ENCODE assay signal across 8 mouse cellular contexts in genomic region chr17:87314530-87314946, GRCm38 (mm10). TPM values are rescaled to one million over a fixed set of nuclear protein-coding genes. Genes with fewer than 3 reads are reported as not detected.
DNase-seq lines count a peak whose midpoint lies in the region; ATAC-seq and TF ChIP-seq lines count a peak whose summit lies in the region.

No protein-coding gene starts in this region.

- no peak for TF ChIP-seq RAD21 in CH12.LX (IDR thresholded peaks at IDR 0.05; ENCODE audit: low read depth, low read length)

- no peak for TF ChIP-seq POLR2A in CH12.LX (IDR thresholded peaks at IDR 0.05; ENCODE audit: low read depth, low read length)

- H3K27me3 ChIP-seq in CH12.LX (replicated peaks), result no peaks in the 10 kb centered on the region
- no peaks in the 10 kb centered on the region for H3K27me3 ChIP-seq in hindbrain, embryonic 16.5 days (replicated peaks; ENCODE audit: control insufficient read depth, insufficient read depth, low read length)
- H3K27me3 ChIP-seq in liver, embryonic 12.5 days (replicated peaks), result no peaks in the 10 kb centered on the region

- H3K79me2 ChIP-seq in CH12.LX (replicated peaks; ENCODE audit: control insufficient read depth, extremely low read depth, insufficient read depth, poor library complexity, severe bottlenecking), result no peaks in the 10 kb centered on the region

- dilution Hi-C loops in CH12.LX (cut with MboI; ENCODE audit: extremely low pct_ligation_motif_present, extremely low pct_unique_long_range_greater_than_20kb, low sequenced_read_pairs), result no loop called here

- TF ChIP-seq EP300 in CH12.LX (IDR thresholded peaks at IDR 0.05; ENCODE audit: low read length), result no peak

- in situ Hi-C loops in CH12.LX (cut with MboI; ENCODE audit: low pct_ligation_motif_present, low pct_unique_long_range_greater_than_20kb, low sequenced_read_pairs), result loop anchor here (5.0 kb wide), 1 partner anchor 253 kb away; no protein-coding TSS in a partner anchor

- H3K4me1 ChIP-seq in CH12.LX (ENCODE audit: control insufficient read depth in 1 of 2, insufficient read depth in 2 of 2), result peaks cover 18 to 42% of the 10 kb centered on the region in 2 experiments
- 0 out of 2 replicates have a peak, but pooled peaks cover 2% of the 10 kb centered on the region for H3K4me1 ChIP-seq in hindbrain, embryonic 16.5 days (ENCODE audit: control insufficient read depth, insufficient read depth, low read depth, low read length)
- H3K4me1 ChIP-seq in liver, embryonic 12.5 days, result peaks cover 32% of the 10 kb centered on the region

- ATAC-seq in erythroid progenitor cell, adult 5-6 weeks (replicated peaks; ENCODE audit: low FRiP score, poor library complexity, severe bottlenecking), result peak; percentile 56; the same call in 1 of the 2 replicates
- ATAC-seq in hindbrain, embryonic 16.5 days, result peak; percentile 53
- ATAC-seq in liver, embryonic 12.5 days, result peak; percentile 53

- H3K27ac ChIP-seq in CH12.LX (ENCODE audit: insufficient read depth, low read depth), result no peak overlapping the region
- H3K27ac ChIP-seq in hindbrain, embryonic 16.5 days (ENCODE audit: low read depth, low read length), result no peak overlapping the region
- H3K27ac ChIP-seq in liver, embryonic 12.5 days, result no peak overlapping the region
- no peak overlapping the region for H3K27ac ChIP-seq in left cerebral cortex, adult 2 months

- peaks cover 2 to 31% of the 10 kb centered on the region in 2 experiments for H3K36me3 ChIP-seq in CH12.LX (replicated peaks in 1 of 2; ENCODE audit: control insufficient read depth in 1 of 2, insufficient read depth in 1 of 2, low read length in 1 of 2)
- H3K36me3 ChIP-seq in hindbrain, embryonic 16.5 days (ENCODE audit: control insufficient read depth, insufficient read depth, low read length), result no peaks in the 10 kb centered on the region
- H3K36me3 ChIP-seq in liver, embryonic 12.5 days, result peaks cover 22% of the 10 kb centered on the region

- TF ChIP-seq CTCF in CH12.LX (conservative IDR thresholded peaks at IDR 0.05 in 1 of 2, IDR thresholded peaks at IDR 0.05 in 1 of 2; ENCODE audit: low read depth in 2 of 2, low read length in 2 of 2), result no peak
- no peak for TF ChIP-seq CTCF in left cerebral cortex, adult 2 months (IDR thresholded peaks at IDR 0.05)

- no peak overlapping the region for H3K4me3 ChIP-seq in CH12.LX (replicated peaks in 1 of 3; ENCODE audit: low read depth in 2 of 3, low read length in 2 of 3, poor library complexity in 1 of 3)
- H3K4me3 ChIP-seq in hindbrain, embryonic 16.5 days (ENCODE audit: low read length), result no peak overlapping the region
- no peak overlapping the region for H3K4me3 ChIP-seq in liver, embryonic 12.5 days
- H3K4me3 ChIP-seq in left cerebral cortex, adult 2 months, result no peak overlapping the region

- WGBS in hindbrain, embryonic 16.5 days, result 49% methylated on average over 5 of the region's 5 CpGs
- WGBS in liver, embryonic 12.5 days (ENCODE audit: insufficient replicate concordance), result 60% methylated on average over 5 of the region's 5 CpGs

- DNase-seq in CH12.LX (ENCODE audit: extremely low read depth) (peak; percentile 51), WW6 (ENCODE audit: low read depth, low spot score) (peak; percentile 68)
- DNase-seq in naive thymus-derived CD4-positive, alpha-beta T cell, adult 2 months (ENCODE audit: low read depth), result peak; percentile 63
- DNase-seq in left cerebral cortex, adult 2 months (ENCODE audit: extremely low spot score in 1 of 2, low spot score in 2 of 2), result no peak
- no peak for DNase-seq in ovary, postnatal 14 days (ENCODE audit: low spot score)

- intact Hi-C loops in left cerebral cortex, adult 2 months (cut with DNase I), result loop anchor here (2.0 kb wide), 2 partner anchors 132 to 350 kb away; partner anchors contain the start of gene Calm2

- no peak overlapping the region for H3K9ac ChIP-seq in CH12.LX (ENCODE audit: insufficient read depth, low read depth)
- no peak overlapping the region for H3K9ac ChIP-seq in hindbrain, embryonic 16.5 days (ENCODE audit: low read depth, low read length)
- no peak overlapping the region for H3K9ac ChIP-seq in liver, embryonic 12.5 days

- no peak overlapping the region for H3K4me2 ChIP-seq in CH12.LX (ENCODE audit: insufficient read depth, low read depth, poor library complexity, severe bottlenecking)
- H3K4me2 ChIP-seq in hindbrain, embryonic 16.5 days (ENCODE audit: low read length), result peak overlapping the region; percentile 16; the same call in 1 of the 2 replicates
- H3K4me2 ChIP-seq in liver, embryonic 12.5 days, result no peak overlapping the region

- H3K9me3 ChIP-seq in CH12.LX (replicated peaks; ENCODE audit: low read length), result no peaks in the 10 kb centered on the region
- H3K9me3 ChIP-seq in hindbrain, embryonic 16.5 days (ENCODE audit: control insufficient read depth, low read length), result no peaks in the 10 kb centered on the region
- no peaks in the 10 kb centered on the region for H3K9me3 ChIP-seq in liver, embryonic 12.5 days (replicated peaks)

TF ChIP-seq in CH12.LX, 34 proteins besides CTCF, POLR2A, EP300 and RAD21:
- TF ChIP-seq JUND (conservative IDR thresholded peaks at IDR 0.05; ENCODE audit: low read depth, low read length) (no peak), PAX5 (IDR thresholded peaks at IDR 0.05; ENCODE audit: low read length) (no peak), MEF2A (IDR thresholded peaks at IDR 0.05; ENCODE audit: borderline replicate concordance, low read depth, low read length) (no peak), NELFE (IDR thresholded peaks at IDR 0.05; ENCODE audit: low read depth, low read length) (no peak), ELF1 (IDR thresholded peaks at IDR 0.05; ENCODE audit: low read depth, low read length) (no peak), KAT2A (IDR thresholded peaks at IDR 0.05; ENCODE audit: insufficient replicate concordance, low read length) (no peak), CHD1 (IDR thresholded peaks at IDR 0.05; ENCODE audit: low read depth, low read length) (no peak)

RNA-seq across cellular contexts. Expression of gene Ttc7, which starts 31.9 kb away (rescaled TPM):
- 11.2 and 12.8 TPM in 2 replicates for total RNA-seq in CH12.LX (2012; rRNA removed)
- 5.8 and 6.2 TPM in 2 replicates for total RNA-seq in CH12.LX (2014; rRNA removed)
- 16.0 and 16.4 TPM in 2 replicates for polyA plus RNA-seq in CH12.LX (2012; ENCODE audit: insufficient read length, low read depth)
- 27.0 and 35.2 TPM in 2 replicates for total RNA-seq in erythroid progenitor cell, adult 5-6 weeks (2015; ENCODE audit: low replicate concordance)
- 23.4 and 30.7 TPM in 2 replicates for total RNA-seq in erythroid progenitor cell, adult 5-6 weeks (2017; ENCODE audit: low replicate concordance)
- 6.1 and 6.6 TPM in 2 replicates for polyA plus RNA-seq in hindbrain, embryonic 16.5 days (2015; fragmentation: Nextera tagmentation; extraction: Ambion mirVana)
- 15.3 and 17.0 TPM in 2 replicates for polyA plus RNA-seq in liver, embryonic 12.5 days (2016; fragmentation: Nextera tagmentation; extraction: Ambion mirVana)
- total RNA-seq in left cerebral cortex, adult 2 months (2021), result 10 to 100 TPM; 11.8 to 13.2 TPM

RNA-seq across cellular contexts. Expression of gene Mcfd2, which starts 48.8 kb away (rescaled TPM):
- total RNA-seq in CH12.LX (2012; rRNA removed) (39.1 and 42.5 TPM in 2 replicates), CH12.LX (2014; rRNA removed) (39.1 and 41.9 TPM in 2 replicates)
- 24.7 and 26.0 TPM in 2 replicates for polyA plus RNA-seq in CH12.LX (2012; ENCODE audit: insufficient read length, low read depth)
- 3.8 and 7.2 TPM in 2 replicates for total RNA-seq in erythroid progenitor cell, adult 5-6 weeks (2015; ENCODE audit: low replicate concordance)
- 9.5 and 16.9 TPM in 2 replicates for total RNA-seq in erythroid progenitor cell, adult 5-6 weeks (2017; ENCODE audit: low replicate concordance)
- 48.1 and 49.0 TPM in 2 replicates for polyA plus RNA-seq in hindbrain, embryonic 16.5 days (2015; fragmentation: Nextera tagmentation; extraction: Ambion mirVana)
- 47.5 and 51.3 TPM in 2 replicates for polyA plus RNA-seq in liver, embryonic 12.5 days (2016; fragmentation: Nextera tagmentation; extraction: Ambion mirVana)
- total RNA-seq in left cerebral cortex, adult 2 months (2021), result 10 to 100 TPM; 56.6 to 60.0 TPM

Comparison
In these comparisons a context has a peak if more than half of its experiments do, and no peak if none do; other contexts are left out.
1. DNase-seq: peak in CH12.LX (single experiment), WW6 (single experiment) and naive thymus-derived CD4-positive, alpha-beta T cell, adult 2 months (single experiment); none in left cerebral cortex, adult 2 months (0 of 2) and ovary, postnatal 14 days (single experiment).
2. Peak in every context shown above with its lines, with median percentiles within 50 percentile points of each other: ATAC-seq.